Mouse (Mus musculus) MN1 (cell line): Measurements from ENCODE around the gene 1700011M02Rik.
"Not testable (repeated sequence)": the region's sequence is repeated elsewhere in the genome, so short reads cannot be mapped to it uniquely, and the experiment has no call there.

Source experiments
- DNase-seq: peaks from one replicate; pipeline ENCODE4 v3.0.0-alpha.2; 2016; ENCODE audit warnings: low spot score

The 1700011M02Rik gene

DNA sequence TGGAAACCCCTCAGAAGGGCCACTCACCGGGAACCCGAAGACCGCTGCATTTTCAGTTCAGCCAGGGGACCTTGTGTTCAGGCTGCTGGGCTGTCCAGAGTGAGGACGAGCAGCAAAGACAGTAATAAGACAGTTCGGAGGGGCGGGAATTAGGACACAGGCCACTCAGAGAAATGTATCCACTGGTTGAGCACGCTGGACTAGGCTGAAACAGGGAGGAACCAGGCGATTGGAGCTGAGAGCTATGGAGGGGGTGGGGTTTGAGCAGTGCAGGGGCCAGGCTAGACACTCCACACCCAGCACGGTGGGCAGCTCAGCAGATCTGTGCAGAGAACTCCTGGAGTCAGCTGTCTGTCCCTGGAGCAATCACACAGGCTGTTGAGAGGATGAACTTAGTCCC, at the start of gene 1700011M02Rik, which contains the start of gene Dmrtc1a:
Gene 1700011M02Rik (plus strand): TSS at position 319 of the 400 bp plus-strand sequence.
Gene Dmrtc1a (minus strand): TSS at position 101 of the 400 bp plus-strand sequence.
- DNase-seq, result not testable (repeated sequence)

DNA sequence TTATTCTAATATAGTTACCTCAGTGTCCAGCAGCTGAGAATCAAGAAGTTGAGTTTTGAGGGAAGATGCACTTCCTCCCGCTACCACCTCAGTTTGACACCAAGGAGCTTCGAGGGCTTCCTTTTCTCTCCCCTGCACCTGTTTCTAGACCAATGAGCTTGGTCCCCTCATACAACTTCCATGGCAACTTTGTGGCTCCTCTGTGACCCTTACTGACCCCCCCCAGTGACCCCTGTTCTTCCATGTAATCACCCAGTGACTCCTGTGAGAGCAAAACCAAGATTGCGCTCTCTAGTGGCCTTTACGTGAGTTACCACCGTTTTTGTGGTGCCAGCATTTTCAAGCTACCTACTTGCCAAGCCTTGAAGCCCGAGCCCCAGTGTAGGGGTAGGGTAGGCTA, 40.8 kb upstream of the 1700011M02Rik start, which contains the start of gene 1700031F05Rik:
Gene 1700031F05Rik (minus strand): TSS at position 101 of the 400 bp plus-strand sequence.
- no peak for DNase-seq

DNA sequence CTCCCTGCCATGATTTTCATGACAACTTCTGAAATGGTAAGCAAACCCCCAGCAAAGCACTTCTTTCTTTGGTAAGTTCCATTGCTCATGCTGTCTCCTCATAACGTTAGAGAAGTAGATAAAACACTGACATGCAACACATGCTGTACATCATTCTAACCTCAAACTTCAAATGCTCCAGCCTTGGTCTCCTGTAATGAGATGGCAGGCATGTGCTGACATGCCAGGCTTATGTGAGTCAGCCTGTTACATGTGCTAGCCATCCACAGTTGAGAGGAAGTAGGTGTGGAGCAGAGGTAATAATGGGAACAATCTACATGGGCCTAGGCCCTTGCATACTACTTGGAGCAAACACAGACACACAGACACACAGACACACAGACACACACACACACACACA, 6.1 kb downstream of the 1700011M02Rik start:
- not testable (repeated sequence) for DNase-seq

DNA sequence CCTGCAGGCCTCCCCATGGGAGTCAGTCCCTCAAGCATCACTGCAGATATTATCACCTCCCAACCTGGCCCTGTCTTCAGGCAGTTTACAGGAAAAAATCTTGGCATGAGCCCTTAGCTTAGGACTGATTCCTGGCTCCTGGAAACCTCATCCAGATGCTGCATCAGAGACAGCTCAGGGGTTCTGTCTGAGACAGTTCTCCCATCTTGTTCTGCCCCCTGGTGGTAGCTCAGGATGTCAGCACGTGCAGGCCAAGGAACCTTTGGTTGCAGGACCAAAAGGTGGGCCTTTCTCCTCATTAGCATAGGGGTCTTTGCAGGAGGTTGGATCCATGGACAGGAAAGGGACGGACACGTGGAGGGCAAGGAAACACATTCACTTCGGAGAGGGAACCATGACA, 18.0 kb downstream of the 1700011M02Rik start:
- DNase-seq, result not testable (repeated sequence)

DNA sequence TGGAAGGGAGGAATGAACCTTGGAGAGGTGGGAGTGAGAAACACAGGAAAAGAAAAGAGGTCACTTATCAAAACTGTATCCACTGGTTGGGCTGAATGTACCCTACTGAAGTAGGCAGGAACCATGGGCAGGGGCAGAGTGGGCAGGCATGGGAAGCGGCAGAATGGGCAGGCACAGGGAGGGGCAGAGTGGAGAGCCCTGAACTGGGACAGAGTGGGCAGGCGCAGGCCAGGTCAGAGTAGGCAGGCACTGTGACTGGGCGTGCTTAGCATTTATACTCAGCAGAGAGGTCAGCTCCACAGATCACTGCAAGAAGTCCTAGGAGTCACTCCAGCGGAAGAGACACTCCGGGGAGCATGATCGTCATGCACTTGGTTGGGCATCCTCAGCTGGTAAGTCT, 19.4 kb downstream of the 1700011M02Rik start, which contains the start of gene 1700018G05Rik:
Gene 1700018G05Rik (plus strand): TSS at position 301 of the 400 bp plus-strand sequence.
- DNase-seq, result not testable (repeated sequence)

DNA sequence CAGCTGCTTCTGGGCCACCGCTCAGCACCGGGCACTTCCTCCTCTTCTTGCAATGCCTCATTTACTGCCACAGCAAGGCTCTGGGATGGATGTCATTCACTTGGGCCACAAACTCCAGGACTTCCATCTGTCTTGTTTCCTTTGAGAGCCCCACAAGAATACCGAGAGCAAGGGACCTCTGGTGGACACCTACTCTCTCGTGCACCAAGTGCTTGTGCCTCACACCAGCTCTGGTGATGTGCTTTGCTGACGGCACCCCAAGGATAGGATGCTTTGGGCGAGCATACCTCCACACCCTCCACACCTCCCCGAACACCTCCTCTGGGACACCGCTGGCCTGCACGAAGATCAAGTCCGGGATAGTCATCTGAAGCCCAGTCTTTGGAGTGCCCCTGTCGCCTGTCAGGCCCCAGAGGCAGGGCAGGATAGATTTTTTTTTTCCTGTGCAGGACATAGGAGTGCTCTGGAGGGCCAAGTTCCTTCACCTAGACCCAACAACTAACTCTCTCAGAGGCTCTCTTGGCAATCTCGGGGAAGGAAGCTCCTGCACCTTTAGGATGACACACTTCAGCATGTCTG, 24.4 kb downstream of the 1700011M02Rik start:
- DNase-seq, result no peak

DNA sequence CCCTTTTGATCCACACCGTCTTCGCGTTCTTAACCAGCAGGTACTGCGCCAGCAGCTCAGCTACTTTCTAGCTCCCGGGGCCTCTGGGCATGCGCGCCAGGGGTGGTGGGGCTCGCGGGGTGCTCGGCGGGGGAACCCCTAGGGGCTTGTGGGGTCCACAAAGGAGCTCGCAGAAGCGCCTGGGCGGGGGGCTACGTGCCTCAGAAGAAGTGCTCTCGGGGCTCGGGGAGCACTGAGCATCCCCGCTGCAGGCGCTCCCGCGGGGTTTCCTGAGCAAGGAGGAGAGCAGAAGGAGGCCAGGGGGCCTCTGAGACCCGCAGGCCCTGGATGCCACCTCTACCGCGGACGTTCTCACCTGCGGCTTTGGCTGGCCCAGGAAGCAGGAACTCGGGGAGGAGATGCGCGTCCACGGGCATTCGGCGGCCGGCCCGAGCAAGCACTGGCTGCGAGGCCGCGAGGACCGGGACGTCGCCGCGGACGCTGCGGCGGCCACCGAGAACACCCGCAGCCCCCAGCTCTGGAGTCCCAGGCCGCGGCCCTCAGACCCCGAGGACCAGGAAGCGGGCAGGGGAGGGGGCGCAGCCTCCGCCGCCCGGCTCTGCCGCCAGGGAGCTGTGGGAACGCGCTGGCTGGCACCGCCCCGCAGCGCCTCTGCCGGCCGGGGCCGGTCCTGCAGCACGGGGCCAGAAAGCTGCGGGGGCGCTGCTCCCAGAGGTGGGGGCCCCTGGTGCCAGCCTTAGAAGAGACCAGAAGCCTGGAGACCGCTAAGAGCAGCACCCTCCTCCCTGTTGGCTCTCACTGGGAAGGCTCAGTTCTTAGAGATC, 25.1 kb downstream of the 1700011M02Rik start:
- no peak for DNase-seq

DNA sequence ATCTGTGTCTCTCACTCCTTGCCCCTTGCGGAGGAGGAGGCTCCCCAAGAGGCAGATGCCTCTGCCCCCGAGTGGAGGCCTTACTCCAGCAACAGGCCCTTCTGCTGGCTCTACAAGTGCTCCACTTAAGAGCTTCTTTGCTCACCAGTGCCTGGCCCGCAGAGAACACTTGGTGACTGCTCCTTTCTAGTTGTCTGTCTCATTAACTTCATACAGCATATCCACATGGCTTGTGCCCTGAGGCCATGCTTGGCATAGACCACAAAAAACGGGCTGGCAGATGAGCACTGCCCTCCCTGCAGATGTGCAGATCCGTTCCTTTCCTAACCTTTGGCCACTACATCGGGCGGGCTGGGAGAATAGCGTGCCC, 25.7 kb downstream of the 1700011M02Rik start:
- DNase-seq, result no peak

DNA sequence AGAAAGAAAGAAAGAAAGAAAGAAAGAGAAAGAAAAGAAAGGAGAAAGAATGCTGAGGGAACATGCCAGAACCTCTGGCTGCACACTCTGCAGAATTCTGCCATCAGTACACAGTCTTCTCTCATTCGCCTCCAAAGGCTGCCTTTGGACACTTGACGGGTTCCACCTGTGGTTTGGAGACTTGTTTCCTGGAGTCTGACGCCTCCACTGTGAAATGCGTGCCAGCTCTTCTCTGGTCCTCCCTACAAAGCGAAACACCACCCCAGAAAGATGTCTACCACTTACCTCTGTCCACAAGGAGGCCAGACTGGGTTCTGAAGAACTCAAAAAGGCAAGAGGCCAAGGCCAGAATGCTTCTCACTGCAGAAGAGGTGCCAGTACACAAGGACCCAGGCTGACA, 28.0 kb downstream of the 1700011M02Rik start:
- DNase-seq, result no peak

DNA sequence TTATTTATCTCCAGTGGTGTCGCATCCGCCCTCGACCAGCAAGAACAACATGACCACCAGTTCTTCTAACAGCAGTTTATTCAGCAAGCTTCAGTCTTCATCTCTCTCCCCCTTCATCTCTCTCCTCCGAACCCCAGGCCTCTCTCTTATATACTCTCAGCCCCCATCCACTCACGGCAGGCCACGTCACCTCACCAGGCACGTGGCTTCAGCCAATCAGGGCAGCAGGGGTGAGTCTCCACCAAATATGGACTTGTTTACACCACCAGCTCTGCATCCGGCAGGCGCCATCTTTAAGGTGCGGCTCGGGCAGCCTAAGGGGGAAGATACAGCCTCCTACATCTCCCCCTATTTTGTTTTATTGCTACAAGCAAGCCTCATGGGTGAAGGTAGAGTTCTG, 41.4 kb downstream of the 1700011M02Rik start:
- not testable (repeated sequence) for DNase-seq

DNA sequence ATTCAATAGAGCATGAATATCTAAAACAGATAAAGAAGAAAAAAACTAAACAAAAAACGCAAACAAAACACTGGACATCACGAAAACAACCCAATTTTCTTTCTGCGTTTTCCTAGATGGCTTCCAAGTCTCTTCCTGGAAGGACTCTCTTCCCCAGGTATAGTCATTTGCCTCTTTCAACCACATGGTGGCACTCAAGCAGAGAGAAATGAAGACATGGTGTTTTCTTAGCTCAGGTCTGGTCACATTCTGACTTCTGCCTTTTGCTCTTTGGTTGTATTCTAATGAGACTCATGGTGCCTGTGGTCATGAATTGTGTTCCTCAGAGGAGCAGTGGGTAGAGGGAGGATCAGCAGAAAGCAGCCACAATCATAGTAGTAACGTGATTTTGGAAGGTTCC, 50.2 kb downstream of the 1700011M02Rik start:
- no peak for DNase-seq
